Mouse (Mus musculus) kidney, postnatal 10 days (tissue): Measurements from ENCODE around the gene Ssr1.

Experiments
- DNase-seq: peaks from one replicate; pipeline ENCODE4 v3.0.0; 2021; ENCODE audit warnings: mixed read lengths

Gene Ssr1

GRCm38 (mm10) chr13:37979506-37979905 lies 14.5 kb downstream of the Ssr1 start:
- no peak for DNase-seq

GRCm38 (mm10) chr13:37974731-37975130 lies 19.3 kb downstream of the Ssr1 start:
- DNase-seq = no peak

- no peak for DNase-seq
These were observed 20.0 kb downstream of the Ssr1 start for GRCm38 (mm10) chr13:37974036-37974435.

- DNase-seq = peak; percentile 37
These were observed 23.0 kb downstream of the Ssr1 start for GRCm38 (mm10) chr13:37970887-37971530.

GRCm38 (mm10) chr13:37969988-37970387 lies 24.0 kb downstream of the Ssr1 start:
- no peak for DNase-seq

- DNase-seq = peak; percentile 93
These were observed 24.7 kb downstream of the Ssr1 start for GRCm38 (mm10) chr13:37969337-37969736.

- no peak for DNase-seq
These were observed 26.5 kb downstream of the Ssr1 start for GRCm38 (mm10) chr13:37967565-37967964.

GRCm38 (mm10) chr13:37967052-37967437 lies 27.0 kb downstream of the Ssr1 start:
- peak; percentile 82 for DNase-seq

GRCm38 (mm10) chr13:37966256-37967051 lies 27.6 kb downstream of the Ssr1 start:
- peak; percentile 67 for DNase-seq

- DNase-seq = no peak
These were observed 28.7 kb downstream of the Ssr1 start for GRCm38 (mm10) chr13:37965126-37965914.

- no peak for DNase-seq
These were observed 29.6 kb downstream of the Ssr1 start for GRCm38 (mm10) chr13:37964128-37965087.

- DNase-seq = peak; percentile 85
These were observed 30.5 kb downstream of the Ssr1 start for GRCm38 (mm10) chr13:37963354-37964007.

- no peak for DNase-seq
These were observed 31.5 kb downstream of the Ssr1 start for GRCm38 (mm10) chr13:37962541-37962940.

- no peak for DNase-seq
These were observed 34.1 kb downstream of the Ssr1 start for GRCm38 (mm10) chr13:37959936-37960335.

GRCm38 (mm10) chr13:37959239-37959907 lies 34.6 kb downstream of the Ssr1 start:
- no peak for DNase-seq

GRCm38 (mm10) chr13:37958498-37959238 lies 35.3 kb downstream of the Ssr1 start:
- DNase-seq = no peak

GRCm38 (mm10) chr13:37954318-37954717 lies 39.7 kb downstream of the Ssr1 start:
- DNase-seq = no peak

GRCm38 (mm10) chr13:37952981-37953380 lies 41.0 kb downstream of the Ssr1 start:
- no peak for DNase-seq

- peak; percentile 94 for DNase-seq
These were observed 47.3 kb downstream of the Ssr1 start for GRCm38 (mm10) chr13:37946734-37947133.

- DNase-seq = no peak
These were observed 48.6 kb downstream of the Ssr1 start for GRCm38 (mm10) chr13:37945392-37945791.
